Mouse (Mus musculus): ENCODE data around the gene Tspan18. TPM values are rescaled to one million over a fixed set of nuclear protein-coding genes. Genes with fewer than 3 reads are reported as not detected.
A peak's percentile ranks its signal among the peaks of the same experiment; 100 is the strongest.

The Tspan18 gene
- total RNA-seq, 1 experiment from 2014 or later, result not detected

DNA sequence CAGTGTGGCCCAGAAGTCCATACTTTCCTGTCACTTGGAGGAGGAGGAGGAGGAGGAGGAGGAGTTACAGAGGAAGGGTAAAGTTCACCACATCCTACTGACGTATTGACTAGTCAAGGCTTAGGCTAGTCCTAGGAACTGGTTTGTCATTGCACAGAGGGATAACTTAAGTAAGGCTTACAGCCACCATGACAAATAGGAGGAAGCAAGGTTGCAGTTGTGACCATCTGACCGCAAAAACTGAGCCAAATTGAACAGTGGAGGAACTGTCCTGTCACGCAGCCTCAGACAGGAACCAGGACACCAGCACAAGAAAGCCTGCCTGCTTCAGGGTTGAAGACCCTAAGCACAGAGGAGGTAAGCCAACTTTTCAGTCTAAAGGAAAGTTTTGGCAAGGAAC, 21.8 kb downstream of the Tspan18 start:
- peak; percentile 49 to 64; a peak in 2 of 4 replicates for ATAC-seq (replicated peaks in 1 of 2; ENCODE audit: insufficient read depth in 1 of 2, low FRiP score in 2 of 2, low TSS enrichment in 1 of 2, low read depth in 1 of 2, poor library complexity in 2 of 2, severe bottlenecking in 2 of 2)

DNA sequence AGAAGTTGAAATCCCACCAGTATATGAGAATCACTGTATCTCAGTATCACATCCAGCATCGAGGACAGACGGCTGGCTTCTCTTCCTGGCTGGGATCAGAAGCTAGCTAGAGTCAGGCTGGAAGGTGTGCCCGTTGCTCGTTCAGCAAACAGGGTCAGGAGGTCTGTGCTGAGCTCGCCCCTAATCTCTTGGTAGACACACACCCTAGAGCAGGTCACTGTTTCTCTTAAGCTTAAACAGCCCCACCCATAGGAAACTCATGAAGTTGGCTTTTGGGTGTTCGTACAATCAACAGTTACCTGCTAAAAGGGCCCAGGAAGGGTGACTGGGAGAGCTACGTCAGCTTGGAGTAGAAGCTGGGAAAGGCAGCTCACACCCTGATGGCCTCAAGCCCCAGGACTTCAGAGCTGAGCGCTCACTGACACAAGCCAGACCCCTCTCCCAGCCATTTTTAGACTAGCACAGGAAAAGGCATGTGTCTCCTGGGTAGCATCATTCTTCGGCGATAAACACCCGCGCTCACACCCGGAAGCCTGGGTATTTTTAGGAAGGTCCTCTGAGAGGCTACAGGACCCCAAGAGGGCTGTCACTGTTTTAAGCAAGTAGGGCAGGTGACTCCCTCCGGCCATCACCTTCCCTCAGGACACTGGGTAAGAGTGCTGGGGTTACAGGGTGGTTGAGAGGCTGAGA, 24.4 kb downstream of the Tspan18 start:
- ATAC-seq (replicated peaks in 1 of 2; ENCODE audit: insufficient read depth in 1 of 2, low FRiP score in 2 of 2, low TSS enrichment in 1 of 2, low read depth in 1 of 2, poor library complexity in 2 of 2, severe bottlenecking in 2 of 2), result no peak

DNA sequence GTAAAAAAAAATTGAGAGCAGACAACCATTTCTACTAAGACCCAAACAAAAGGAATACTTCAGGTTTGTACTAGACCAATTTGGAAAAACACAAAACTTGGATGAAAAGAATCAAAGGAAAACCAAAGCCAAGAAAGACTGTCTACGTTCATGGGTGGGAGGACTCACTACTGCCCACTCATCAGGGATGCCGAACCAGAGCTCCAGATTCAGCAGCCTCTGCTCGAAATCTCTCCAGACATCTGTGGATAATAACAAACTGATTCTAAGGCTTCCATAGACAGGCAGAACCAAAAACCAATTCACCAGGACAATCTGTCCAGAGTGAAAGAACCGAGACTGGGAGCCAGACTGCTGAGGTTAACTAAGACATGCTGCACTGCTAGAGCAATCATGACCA, 27.4 kb downstream of the Tspan18 start:
- no peak for ATAC-seq (replicated peaks in 1 of 2; ENCODE audit: insufficient read depth in 1 of 2, low FRiP score in 2 of 2, low TSS enrichment in 1 of 2, low read depth in 1 of 2, poor library complexity in 2 of 2, severe bottlenecking in 2 of 2)

DNA sequence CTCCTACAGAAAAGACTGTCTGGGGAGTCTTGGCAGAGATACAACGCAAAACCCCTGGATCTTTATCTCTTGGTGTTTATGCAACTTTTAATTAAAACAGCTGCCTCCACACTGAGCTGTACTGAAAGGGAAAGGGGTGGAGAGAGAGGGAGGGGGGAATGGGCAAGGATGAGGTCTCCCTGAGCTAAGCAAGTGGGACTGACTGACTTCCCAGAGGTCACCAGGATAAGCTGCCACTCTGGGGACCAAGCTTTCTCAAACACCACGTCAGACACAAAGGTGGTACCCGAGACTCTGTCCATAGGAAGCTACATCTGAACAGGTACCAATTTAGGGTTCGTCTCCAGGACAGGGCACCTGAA, 30.1 kb downstream of the Tspan18 start:
- ATAC-seq (replicated peaks in 1 of 2; ENCODE audit: insufficient read depth in 1 of 2, low FRiP score in 2 of 2, low TSS enrichment in 1 of 2, low read depth in 1 of 2, poor library complexity in 2 of 2, severe bottlenecking in 2 of 2), result no peak

DNA sequence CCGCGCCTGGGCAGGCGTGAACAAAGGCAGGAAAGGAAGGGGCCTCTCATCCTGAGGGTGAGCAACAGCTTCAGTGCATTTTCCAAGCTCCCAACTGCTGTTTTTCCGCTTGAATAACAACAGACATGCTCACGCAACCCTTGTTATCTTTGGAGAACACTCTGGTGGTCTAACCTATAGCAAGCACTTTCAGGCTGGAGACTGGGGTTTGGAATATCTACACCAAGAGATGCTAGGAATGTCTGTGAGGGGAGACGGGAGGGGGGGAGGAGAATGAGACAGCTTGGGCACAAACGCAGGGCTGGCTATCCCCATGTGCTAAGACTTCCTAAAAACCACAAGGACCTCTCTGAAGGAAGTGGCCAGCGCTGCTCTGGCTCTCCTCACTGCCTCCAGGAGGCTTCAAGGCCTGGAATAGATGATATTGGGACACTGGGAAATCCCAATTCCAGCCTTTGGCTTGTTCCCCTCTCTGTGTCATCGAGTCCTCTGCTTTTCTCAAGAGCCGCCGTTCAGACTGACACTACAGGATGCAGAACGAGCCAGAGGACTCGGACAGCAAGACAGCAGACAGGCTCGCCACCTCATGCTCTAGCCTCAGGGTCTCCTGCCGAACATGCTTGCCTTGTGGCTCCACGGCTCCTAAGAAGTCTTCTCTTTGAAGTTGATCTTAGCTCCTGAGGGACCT, 30.6 kb downstream of the Tspan18 start:
- no peak for ATAC-seq (replicated peaks in 1 of 2; ENCODE audit: insufficient read depth in 1 of 2, low FRiP score in 2 of 2, low TSS enrichment in 1 of 2, low read depth in 1 of 2, poor library complexity in 2 of 2, severe bottlenecking in 2 of 2)

- ATAC-seq (replicated peaks in 1 of 2; ENCODE audit: insufficient read depth in 1 of 2, low FRiP score in 2 of 2, low TSS enrichment in 1 of 2, low read depth in 1 of 2, poor library complexity in 2 of 2, severe bottlenecking in 2 of 2), result no peak
Observed at GRCm38 (mm10) chr2:93303260-93303584, 31.1 kb downstream of the Tspan18 start.

DNA sequence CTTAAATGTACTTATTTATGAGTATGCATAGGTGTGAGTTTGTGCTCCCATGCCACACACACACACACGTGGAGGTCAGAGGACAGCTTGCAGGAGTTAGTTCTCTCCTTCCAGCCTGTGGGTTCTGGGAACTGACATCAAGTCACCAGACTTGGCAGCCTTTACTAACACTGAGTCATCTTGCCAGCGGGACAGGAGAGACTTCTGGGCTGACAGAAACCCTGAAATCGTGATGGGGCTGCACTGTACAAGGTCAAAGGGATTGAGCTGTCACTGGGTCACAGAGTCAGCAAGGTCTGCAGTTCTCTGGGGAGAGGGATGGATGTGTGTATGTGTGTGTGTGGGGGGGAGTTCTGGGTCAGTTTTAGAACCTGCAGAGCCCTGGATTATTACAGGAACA, 36.6 kb downstream of the Tspan18 start:
- no peak for ATAC-seq (replicated peaks in 1 of 2; ENCODE audit: insufficient read depth in 1 of 2, low FRiP score in 2 of 2, low TSS enrichment in 1 of 2, low read depth in 1 of 2, poor library complexity in 2 of 2, severe bottlenecking in 2 of 2)

- ATAC-seq (replicated peaks in 1 of 2; ENCODE audit: insufficient read depth in 1 of 2, low FRiP score in 2 of 2, low TSS enrichment in 1 of 2, low read depth in 1 of 2, poor library complexity in 2 of 2, severe bottlenecking in 2 of 2), result no peak
Observed at GRCm38 (mm10) chr2:93291186-93291926, 42.9 kb downstream of the Tspan18 start.

DNA sequence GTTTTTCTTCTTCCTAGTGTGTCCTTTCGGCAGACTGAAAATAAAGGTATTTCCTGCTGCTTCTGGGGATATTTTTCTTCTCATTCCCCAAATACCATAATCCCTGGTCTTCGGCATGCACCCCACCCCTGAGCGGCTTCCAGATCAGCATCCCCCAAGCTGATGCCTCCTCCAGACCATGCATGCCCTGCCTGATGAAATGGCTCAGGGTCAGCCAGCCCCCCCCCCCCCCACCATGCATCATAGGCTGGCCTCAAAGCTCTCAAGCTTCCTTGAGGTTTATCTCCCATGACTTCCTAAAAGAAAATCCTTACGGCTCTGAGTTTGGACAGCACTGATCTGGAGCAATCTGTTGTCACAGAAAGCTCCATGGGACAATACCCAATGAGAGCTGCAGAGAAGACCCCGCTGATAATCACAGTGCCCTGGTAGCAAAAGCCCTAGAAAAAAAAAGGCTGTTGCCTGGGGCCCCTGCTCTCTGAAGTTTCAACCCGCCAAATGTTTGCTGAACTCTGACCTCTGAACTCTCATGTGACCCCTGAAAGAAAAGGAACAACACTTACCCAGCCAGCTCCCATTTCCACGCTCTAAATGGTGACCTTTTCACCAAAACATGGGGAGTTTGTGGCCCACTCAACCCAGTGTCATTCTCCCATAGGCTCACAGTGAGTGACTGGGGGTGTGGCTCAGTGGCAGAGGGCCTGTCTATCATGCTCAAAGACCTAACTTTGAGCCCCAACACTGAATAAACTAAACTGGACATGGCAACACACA, 43.8 kb downstream of the Tspan18 start:
- ATAC-seq (replicated peaks in 1 of 2; ENCODE audit: insufficient read depth in 1 of 2, low FRiP score in 2 of 2, low TSS enrichment in 1 of 2, low read depth in 1 of 2, poor library complexity in 2 of 2, severe bottlenecking in 2 of 2), result no peak

DNA sequence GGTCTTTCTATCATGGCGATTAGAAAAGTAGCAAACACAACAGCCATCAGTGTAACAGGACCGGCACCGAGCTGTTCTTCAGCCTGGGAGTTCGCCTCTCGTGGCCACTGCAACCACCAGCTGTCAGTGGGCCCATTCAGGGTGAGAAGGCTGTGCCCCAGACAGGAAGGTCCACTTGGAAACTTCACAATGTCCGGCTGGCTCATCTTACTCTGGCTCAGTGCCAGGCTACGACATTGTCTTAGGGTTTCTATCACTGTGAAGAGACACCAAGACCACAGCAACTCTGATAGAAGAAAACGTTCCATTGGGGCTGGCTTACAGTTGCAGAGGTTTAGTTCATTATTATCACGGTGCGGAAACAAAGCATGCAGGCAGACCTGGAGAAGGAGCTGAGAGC, 45.1 kb downstream of the Tspan18 start:
- no peak for ATAC-seq (replicated peaks in 1 of 2; ENCODE audit: insufficient read depth in 1 of 2, low FRiP score in 2 of 2, low TSS enrichment in 1 of 2, low read depth in 1 of 2, poor library complexity in 2 of 2, severe bottlenecking in 2 of 2)

GRCm38 (mm10) chr2:93287348-93287747, 47.0 kb downstream of the Tspan18 start:
- peak; percentile 67 to 70 for ATAC-seq (replicated peaks in 1 of 2; ENCODE audit: insufficient read depth in 1 of 2, low FRiP score in 2 of 2, low TSS enrichment in 1 of 2, low read depth in 1 of 2, poor library complexity in 2 of 2, severe bottlenecking in 2 of 2)

- no peak for ATAC-seq (replicated peaks in 1 of 2; ENCODE audit: insufficient read depth in 1 of 2, low FRiP score in 2 of 2, low TSS enrichment in 1 of 2, low read depth in 1 of 2, poor library complexity in 2 of 2, severe bottlenecking in 2 of 2)
Observed at GRCm38 (mm10) chr2:93286742-93287141, 47.6 kb downstream of the Tspan18 start.

DNA sequence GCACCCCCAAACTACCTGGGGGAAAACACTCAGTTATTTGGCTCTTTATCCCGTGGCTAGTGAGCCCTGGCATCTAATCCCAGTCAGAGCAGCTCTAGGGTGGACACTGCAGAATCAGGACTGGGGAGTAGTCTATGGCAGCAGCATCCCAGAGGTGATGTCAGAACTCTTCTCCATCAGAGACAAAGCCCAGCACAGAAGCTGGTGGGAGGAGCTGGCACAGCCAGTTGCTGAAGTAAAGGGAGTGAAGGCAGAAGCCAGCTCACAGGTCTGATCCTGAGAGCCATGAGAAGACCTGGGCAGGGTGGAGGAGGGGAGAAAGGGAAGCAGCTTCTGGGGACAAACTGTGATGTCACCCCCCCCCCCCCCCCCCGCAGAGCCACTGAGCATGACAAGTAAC, 48.0 kb downstream of the Tspan18 start:
- ATAC-seq (replicated peaks in 1 of 2; ENCODE audit: insufficient read depth in 1 of 2, low FRiP score in 2 of 2, low TSS enrichment in 1 of 2, low read depth in 1 of 2, poor library complexity in 2 of 2, severe bottlenecking in 2 of 2), result no peak

GRCm38 (mm10) chr2:93285842-93286241, 48.5 kb downstream of the Tspan18 start:
- no peak for ATAC-seq (replicated peaks in 1 of 2; ENCODE audit: insufficient read depth in 1 of 2, low FRiP score in 2 of 2, low TSS enrichment in 1 of 2, low read depth in 1 of 2, poor library complexity in 2 of 2, severe bottlenecking in 2 of 2)

DNA sequence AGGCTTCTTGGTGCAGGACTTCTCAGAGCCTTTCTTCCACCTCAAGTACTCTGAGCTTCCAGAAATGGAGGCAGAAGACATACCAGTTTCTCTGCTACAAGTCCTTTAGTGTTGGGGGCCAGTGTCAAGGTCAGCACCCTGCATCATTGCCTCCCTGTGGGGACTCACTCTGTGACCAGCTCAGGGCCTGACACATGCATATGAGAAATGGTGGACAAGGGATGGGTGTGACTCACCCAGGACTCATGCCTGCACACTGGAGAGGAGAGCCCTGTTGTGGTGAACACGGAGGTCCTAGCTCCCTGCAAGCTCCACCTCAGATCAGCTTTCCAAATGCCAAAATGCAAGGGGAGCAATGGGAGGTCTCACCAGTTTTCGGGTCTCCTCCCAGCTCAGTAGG, 49.7 kb downstream of the Tspan18 start:
- ATAC-seq (replicated peaks in 1 of 2; ENCODE audit: insufficient read depth in 1 of 2, low FRiP score in 2 of 2, low TSS enrichment in 1 of 2, low read depth in 1 of 2, poor library complexity in 2 of 2, severe bottlenecking in 2 of 2), result no peak

GRCm38 (mm10) chr2:93283481-93284293, 50.6 kb downstream of the Tspan18 start:
- ATAC-seq (replicated peaks in 1 of 2; ENCODE audit: insufficient read depth in 1 of 2, low FRiP score in 2 of 2, low TSS enrichment in 1 of 2, low read depth in 1 of 2, poor library complexity in 2 of 2, severe bottlenecking in 2 of 2), result no peak

GRCm38 (mm10) chr2:93282636-93283035, 51.7 kb downstream of the Tspan18 start:
- ATAC-seq (replicated peaks in 1 of 2; ENCODE audit: insufficient read depth in 1 of 2, low FRiP score in 2 of 2, low TSS enrichment in 1 of 2, low read depth in 1 of 2, poor library complexity in 2 of 2, severe bottlenecking in 2 of 2), result no peak

Measured in hematopoietic stem cell, adult 5-6 weeks (primary cell).